Mouse (Mus musculus) ES-E14 (cell line): ENCODE measurements around the gene Nipal3. TPM values are rescaled to one million over a fixed set of nuclear protein-coding genes. Genes with fewer than 3 reads are reported as not detected.

Experiments
- DNase-seq: peaks from one replicate; pipeline ENCODE4 v3.0.0-alpha.2; 2013; ENCODE audit warnings: low read depth, low spot score
- H3K27ac ChIP-seq: 2 replicates; pipeline ENCODE4 v1.5.1; 2012; ENCODE audit warnings: low read depth, mild to moderate bottlenecking, low read length, moderate library complexity, mixed read lengths; ENCODE audit not compliant: poor library complexity, insufficient read depth, severe bottlenecking
- H3K36me3 ChIP-seq: 2 replicates; pipeline ENCODE4 v1.6.1; 2012; ENCODE audit warnings: mild to moderate bottlenecking, low read length, moderate library complexity, mixed read lengths; ENCODE audit not compliant: control insufficient read depth, poor library complexity, insufficient read depth, severe bottlenecking
- H3K4me1 ChIP-seq, 2 experiments: fragments of 150-350 bp in 1 of 2; sonication (generic) in 1 of 2; 2 replicates each; pipeline ENCODE4 v1.6.1; 2012; ENCODE audit warnings: low read length in 2 of 2, mild to moderate bottlenecking in 1 of 2, mixed read lengths in 1 of 2; ENCODE audit not compliant: control insufficient read depth in 2 of 2, insufficient read depth in 2 of 2, poor library complexity in 1 of 2
- H3K4me3 ChIP-seq, 2 experiments: fragments of 150-350 bp in 1 of 2; sonication (generic) in 1 of 2; 2 replicates each; pipeline ENCODE4 v1.5.1; 2012; ENCODE audit warnings: low read length in 2 of 2, low read depth in 1 of 2, mild to moderate bottlenecking in 1 of 2, mixed read lengths in 1 of 2; ENCODE audit not compliant: insufficient read depth in 1 of 2, poor library complexity in 1 of 2, severe bottlenecking in 1 of 2
- H3K9ac ChIP-seq: 2 replicates; pipeline ENCODE4 v1.6.1; 2012; ENCODE audit warnings: low read depth, mild to moderate bottlenecking, low read length, mixed read lengths; ENCODE audit not compliant: poor library complexity, insufficient read depth, severe bottlenecking
- H3K9me3 ChIP-seq: fragments of 150-350 bp; sonication (generic); 2 replicates; pipeline ENCODE4 v1.6.1; 2012; ENCODE audit warnings: low read depth, mild to moderate bottlenecking, low read length; ENCODE audit not compliant: control insufficient read depth, insufficient read depth
- CHD2 ChIP-seq: IDR thresholded peaks from 2 replicates; pipeline ENCODE4 v1.6.1; 2014; ENCODE audit warnings: mild to moderate bottlenecking, low read depth, low read length, inconsistent platforms
- HCFC1 ChIP-seq: IDR thresholded peaks from 2 replicates; pipeline ENCODE4 v1.6.1; 2012; ENCODE audit warnings: low read length, inconsistent platforms, borderline replicate concordance; ENCODE audit not compliant: insufficient read depth
- MAFK ChIP-seq: IDR thresholded peaks from 2 replicates; pipeline ENCODE4 v1.6.1; 2014; ENCODE audit warnings: mild to moderate bottlenecking, low read depth, low read length, inconsistent platforms; ENCODE audit not compliant: insufficient read depth
- ZC3H11A ChIP-seq: IDR thresholded peaks from 2 replicates; pipeline ENCODE4 v1.6.1; 2012; ENCODE audit warnings: low read depth, mild to moderate bottlenecking, inconsistent platforms, low read length, borderline replicate concordance
- ZNF384 ChIP-seq: IDR thresholded peaks from 2 replicates; pipeline ENCODE4 v1.6.1; 2012; ENCODE audit warnings: low read depth, low read length, inconsistent platforms
- in situ Hi-C, 2 experiments: fragments of 600-800 bp; cut with MboI; formaldehyde crosslinking; loops; one replicate each; pipeline ENCODE4 v1.15.1; 2025; ENCODE audit warnings: low sequenced_read_pairs in 2 of 2, inconsistent platforms in 1 of 2; ENCODE audit not compliant: unreplicated experiment in 2 of 2
- total RNA-seq: library from RNA; depleted of rRNA; stranded (reverse); fragments of 300-350 nt; gene quantifications from 2 replicates; pipeline ENCODE4 v1.2.3, GENCODE M21; 2012; rRNA removed

The Nipal3 gene
- total RNA-seq, 1 experiment: 15.3 TPM

- no peak within 1 kb of the TSS for H3K27ac ChIP-seq
- DNase-seq: no peak
- in situ Hi-C loops: no loop called here
- H3K9ac ChIP-seq: peak within 1 kb of the TSS; percentile 6; the same call in 1 of the 2 replicates
- H3K4me1 ChIP-seq: peaks cover 0 to 4% of the 10 kb centered on the region in 2 experiments; a peak in 1 of 4 replicates
- peak within 1 kb of the TSS; percentile 44 to 50 for H3K4me3 ChIP-seq
- TF ChIP-seq HCFC1 (no peak), MAFK (no peak), CHD2 (no peak), ZC3H11A (no peak), ZNF384 (no peak)
- no peaks in the 10 kb centered on the region for H3K9me3 ChIP-seq
- H3K36me3 ChIP-seq: no peaks in the 10 kb centered on the region
Observed at GRCm38 (mm10) chr4:135397991-135398390, 96.8 kb downstream of the Nipal3 start, which contains the start of gene Ncmap. TSS of gene Ncmap (minus strand) at chr4:135398227.

- no peaks in the 10 kb centered on the region for H3K36me3 ChIP-seq
- in situ Hi-C loops: no loop called here
- H3K4me1 ChIP-seq: peaks cover 0 to 4% of the 10 kb centered on the region in 2 experiments; a peak in 1 of 4 replicates
- no peak for DNase-seq
- no peak overlapping the region for H3K27ac ChIP-seq
- no peak for TF ChIP-seq CHD2
- no peak for TF ChIP-seq ZC3H11A
- TF ChIP-seq ZNF384: no peak
- TF ChIP-seq HCFC1: no peak
- TF ChIP-seq MAFK: no peak
- H3K9ac ChIP-seq: peak overlapping the region; percentile 6; the same call in 1 of the 2 replicates
- H3K9me3 ChIP-seq: no peaks in the 10 kb centered on the region
- peak overlapping the region; percentile 44 to 50 for H3K4me3 ChIP-seq
Observed at GRCm38 (mm10) chr4:135397551-135397950, 97.3 kb downstream of the Nipal3 start.

- in situ Hi-C loops: no loop called here
- Histone ChIP-seq H3K4me1 (peaks cover 0 to 4% of the 10 kb centered on the region in 2 experiments; a peak in 1 of 4 replicates), H3K4me3 (no peak overlapping the region), H3K27ac (no peak overlapping the region), H3K36me3 (no peaks in the 10 kb centered on the region), H3K9me3 (no peaks in the 10 kb centered on the region), H3K9ac (no peak overlapping the region)
- DNase-seq: no peak
- TF ChIP-seq CHD2 (no peak), HCFC1 (no peak), ZNF384 (no peak), ZC3H11A (no peak), MAFK (no peak)
Observed at GRCm38 (mm10) chr4:135396303-135396702, 98.5 kb downstream of the Nipal3 start.

Other genes with a start within 250 kb of the Nipal3 start
- 62.4 and 69.3 TPM in 2 replicates for gene Clic4, start 222.2 kb downstream of the Nipal3 start, total RNA-seq
- gene Srrm1, start 141.7 kb downstream of the Nipal3 start, total RNA-seq: 62.4 and 62.8 TPM in 2 replicates
- gene Ncmap, start 96.8 kb downstream of the Nipal3 start, total RNA-seq: 1.2 and 1.6 TPM in 2 replicates
- gene Rcan3, start 61.2 kb downstream of the Nipal3 start, total RNA-seq: 11.2 and 14.6 TPM in 2 replicates
- gene Stpg1, start 248 bp downstream of the Nipal3 start, total RNA-seq: 0.09 and 0.26 TPM in 2 replicates
- gene Grhl3, start 78.6 kb upstream of the Nipal3 start, total RNA-seq: 6.2 and 6.7 TPM in 2 replicates
- 3.3 and 6.2 TPM in 2 replicates for gene Ifnlr1, start 191.2 kb upstream of the Nipal3 start, total RNA-seq
- gene Il22ra1, start 233.1 kb upstream of the Nipal3 start, total RNA-seq: 0.36 and 0.37 TPM in 2 replicates